Mouse (Mus musculus): ENCODE results near the gene Jpt2.

DNA sequence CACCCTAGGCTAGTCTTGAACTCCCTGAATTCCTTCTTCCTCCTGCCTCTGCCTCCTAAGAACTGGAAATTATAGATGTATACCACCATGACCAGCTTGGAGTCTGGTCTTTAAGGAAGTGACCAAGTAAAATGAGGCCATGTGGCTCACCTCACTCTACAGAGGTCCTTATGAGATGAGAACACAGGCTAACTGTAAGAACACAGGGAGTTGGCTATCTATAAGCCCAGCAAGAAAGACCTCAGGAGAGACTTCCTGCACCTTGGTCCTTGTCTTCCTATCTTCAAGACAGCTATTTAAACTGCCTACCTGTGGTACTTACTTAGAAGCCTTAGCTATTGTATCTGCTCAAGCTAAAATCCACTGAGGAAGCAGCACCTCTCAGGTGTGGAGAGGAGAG, 46.5 kb downstream of the Jpt2 start:
- TF ChIP-seq CTCF (IDR thresholded peaks at IDR 0.05; ENCODE audit: low read depth) (no peak), EP300 (IDR thresholded peaks at IDR 0.05; ENCODE audit: low read depth) (no peak)

Measured in liver, embryonic 14.5 days (tissue).